Comparison of ENCODE assay signal across 18 mouse cellular contexts in the genomic region with DNA sequence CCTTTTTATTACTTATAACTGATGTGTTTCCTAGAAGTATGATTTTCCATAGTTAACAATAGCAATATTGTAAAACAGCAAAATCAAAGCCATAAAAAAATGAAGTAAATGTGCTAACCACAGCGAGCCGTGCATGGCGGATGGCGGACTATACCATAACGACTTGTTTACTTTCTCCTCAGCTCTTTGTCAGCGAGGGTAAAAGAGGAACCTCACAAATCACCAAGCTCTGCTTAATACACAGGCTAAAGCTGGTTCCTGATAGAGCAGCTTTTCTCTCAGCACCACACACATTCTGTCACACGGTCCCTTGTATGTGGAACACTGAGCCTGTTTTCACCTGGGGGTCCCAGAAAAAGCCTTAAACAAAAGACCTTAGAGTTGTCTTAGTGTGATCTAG.
"Had no signal": no experiment of that assay in that cellular context is flagged by ENCODE, and none has a peak within 500 bp of the region (broad histone marks: within the 10 kb centered on the region; RNA-seq: fewer than 3 reads in every experiment).

No protein-coding gene starts in this region.

- H3K27ac ChIP-seq: liver, embryonic 15.5 days; midbrain, embryonic 15.5 days; neural tube, embryonic 12.5 days; stomach, postnatal 0 days had no signal

- H3K27me3 ChIP-seq: liver, embryonic 15.5 days; megakaryocyte, embryonic 14.5 days; midbrain, embryonic 15.5 days; neural tube, embryonic 12.5 days had no signal

- ATAC-seq: intestine, postnatal 0 days; lung, postnatal 0 days; midbrain, embryonic 15.5 days had no signal

- H3K4me3 ChIP-seq: liver, embryonic 15.5 days; megakaryocyte, embryonic 14.5 days; midbrain, embryonic 15.5 days; neural tube, embryonic 12.5 days had no signal

- H3K9me3 ChIP-seq: liver, embryonic 15.5 days; megakaryocyte, embryonic 14.5 days; midbrain, embryonic 15.5 days; neural tube, embryonic 12.5 days had no signal

- H3K36me3 ChIP-seq: liver, embryonic 15.5 days; midbrain, embryonic 15.5 days; neural tube, embryonic 12.5 days had no signal

- H3K4me1 ChIP-seq: liver, embryonic 15.5 days had no signal

- H3K9ac ChIP-seq: liver, embryonic 15.5 days; midbrain, embryonic 15.5 days; neural tube, embryonic 12.5 days had no signal

- H3K4me2 ChIP-seq: liver, embryonic 11.5 days; liver, embryonic 15.5 days; midbrain, embryonic 11.5 days; midbrain, embryonic 15.5 days; neural tube, embryonic 12.5 days had no signal

- DNase-seq: kidney, adult 8-10 months; kidney, postnatal 25 days; layer of hippocampus, postnatal 36 days; lung, adult 2 months; lung, postnatal 36 days; retina, postnatal 1 day; right cerebral cortex, postnatal 4 days; thymus, adult 2 months; thymus, postnatal 36 days had no signal
